Mouse (Mus musculus) CD4-positive helper T cell, adult 2 months (primary cell): ENCODE measurements around the gene S1pr5.
A peak's percentile ranks its signal among the peaks of the same experiment; 100 is the strongest.

Experiments
- DNase-seq: peaks from one replicate; pipeline ENCODE4 v3.0.0-alpha.2; 2012; ENCODE audit warnings: low read depth, missing footprints, low spot score

Gene S1pr5

DNA sequence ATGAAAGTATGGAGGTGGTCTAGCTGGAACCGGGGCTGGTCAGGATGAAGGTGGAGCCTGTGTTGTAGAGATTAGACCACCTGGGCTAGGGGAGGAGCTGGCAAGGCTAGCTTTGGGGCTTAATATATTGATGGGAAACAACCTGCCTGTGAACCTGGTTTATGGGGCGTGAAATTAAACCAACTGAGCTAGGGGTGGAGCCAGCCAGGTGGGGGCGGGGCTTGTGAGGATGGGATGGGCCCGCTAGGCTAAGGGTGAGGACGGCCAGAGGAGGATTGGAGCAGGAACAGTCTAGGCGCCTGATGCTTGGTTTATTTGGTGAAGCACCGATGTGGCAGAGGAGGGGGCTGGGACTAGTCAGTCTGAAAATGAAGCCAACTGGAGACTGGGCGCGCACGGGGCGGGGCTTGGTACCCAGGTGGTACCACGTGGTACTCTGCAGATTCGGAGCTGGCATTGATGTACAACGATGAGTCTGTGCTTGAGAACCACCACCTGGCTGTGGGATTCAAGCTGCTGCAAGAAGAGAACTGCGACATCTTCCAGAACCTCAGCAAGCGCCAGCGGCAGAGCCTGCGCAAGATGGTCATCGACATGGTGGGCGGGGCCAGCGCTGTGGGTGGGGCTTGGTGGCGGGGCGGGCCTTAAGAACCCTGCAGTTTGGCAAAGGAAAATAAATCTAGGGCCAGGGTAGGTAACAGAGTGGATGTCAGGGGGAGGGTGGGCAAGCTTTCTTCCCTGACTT, 43.5 kb downstream of the S1pr5 start:
- no peak for DNase-seq

DNA sequence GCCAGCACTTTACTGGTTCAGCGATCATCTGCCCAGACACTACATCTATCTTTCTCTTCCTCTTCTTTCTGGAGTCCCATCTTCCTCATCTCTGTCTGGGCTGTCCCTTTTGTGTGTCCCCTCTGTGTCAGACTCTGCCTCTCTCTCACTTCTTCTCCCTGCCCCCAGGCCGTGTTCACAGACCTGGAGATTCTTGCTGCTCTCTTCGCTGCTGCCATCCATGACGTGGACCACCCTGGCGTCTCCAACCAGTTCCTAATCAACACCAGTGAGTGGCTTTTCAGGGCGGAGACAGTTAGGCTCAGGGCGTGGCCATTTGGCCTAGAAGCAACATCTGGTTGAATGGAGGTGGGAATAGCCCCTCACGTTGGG, 44.1 kb downstream of the S1pr5 start:
- DNase-seq: no peak

DNA sequence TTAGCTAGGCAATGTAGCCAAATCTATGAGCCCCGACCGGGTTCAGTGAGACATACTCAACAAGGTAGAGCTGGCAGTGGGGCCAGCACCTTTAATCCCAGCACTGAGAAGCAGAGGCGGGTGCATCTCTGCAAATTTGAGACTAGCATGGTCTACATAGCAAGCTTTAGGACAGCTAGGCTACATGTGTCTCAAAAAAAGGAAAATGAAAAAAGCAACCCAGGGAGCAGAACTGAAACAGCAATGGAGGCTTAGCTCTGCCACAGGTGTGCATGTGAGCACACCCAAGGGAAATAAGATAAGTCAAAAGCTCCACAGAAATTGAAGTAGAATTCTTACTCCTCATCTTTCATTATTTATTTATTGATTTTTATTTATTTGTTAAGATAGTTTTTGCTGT, 49.3 kb downstream of the S1pr5 start:
- no peak for DNase-seq

DNA sequence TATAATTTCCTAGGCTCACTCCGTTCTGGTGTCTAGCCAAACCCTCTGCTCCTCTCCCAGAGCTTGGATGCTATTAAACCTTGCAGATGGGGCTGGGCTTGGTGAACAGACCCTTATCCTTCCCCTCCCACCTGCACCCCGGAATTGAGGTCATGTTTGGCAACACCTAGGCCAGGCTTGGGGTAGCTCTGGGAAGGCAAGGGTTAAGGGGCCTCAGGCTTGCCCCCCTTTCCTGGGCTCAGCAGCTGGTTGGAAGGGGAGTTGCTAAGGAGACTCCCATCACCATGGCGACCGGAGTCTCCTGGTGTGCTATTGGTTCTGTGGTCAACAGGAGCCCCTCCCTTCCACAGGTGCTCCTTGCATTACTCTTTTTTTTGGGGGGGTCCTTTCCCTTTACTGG, 50.3 kb downstream of the S1pr5 start:
- no peak for DNase-seq

DNA sequence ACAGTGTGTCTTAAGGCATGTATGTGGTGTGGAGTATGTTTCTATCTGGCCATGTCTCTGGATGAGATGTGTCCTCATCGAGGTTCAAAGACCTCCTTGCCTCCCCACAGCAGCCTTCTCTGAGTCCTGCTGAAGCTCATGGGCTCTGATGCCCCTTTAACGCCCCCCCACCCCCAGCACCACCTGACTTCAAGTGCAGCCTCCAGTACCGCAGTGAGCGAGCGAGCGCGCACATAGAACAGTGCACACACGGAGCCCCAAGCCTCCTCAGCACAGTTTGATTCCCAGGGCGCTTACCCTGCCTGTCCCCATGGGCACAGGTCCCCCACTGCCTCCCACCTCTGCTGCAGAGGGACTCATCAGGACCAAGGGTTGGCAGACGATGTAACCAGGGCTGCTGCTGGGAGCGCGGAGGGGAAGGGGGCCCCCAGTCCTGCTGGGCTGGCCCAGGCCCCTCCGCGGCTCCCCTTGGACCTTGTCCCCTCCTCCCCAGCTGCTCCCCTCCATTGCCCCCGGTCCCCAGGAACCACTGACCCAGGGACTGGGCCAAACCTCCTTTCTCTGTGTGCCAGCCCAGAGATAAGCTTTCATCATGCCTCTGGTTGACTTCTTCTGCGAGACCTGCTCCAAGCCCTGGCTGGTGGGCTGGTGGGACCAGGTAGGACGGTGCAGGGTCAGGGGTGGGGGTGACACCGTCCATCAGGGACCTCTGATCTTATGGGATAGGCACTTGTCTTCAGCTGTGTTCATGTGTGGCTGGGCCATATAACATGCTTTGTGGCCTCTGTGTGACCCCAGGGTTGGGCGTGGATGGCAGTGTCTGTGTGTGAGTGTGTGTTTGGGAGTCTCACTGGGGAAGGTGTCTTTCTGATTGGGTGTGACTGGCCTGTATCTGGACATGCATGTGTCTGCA, 51.5 kb downstream of the S1pr5 start:
- DNase-seq: no peak

DNA sequence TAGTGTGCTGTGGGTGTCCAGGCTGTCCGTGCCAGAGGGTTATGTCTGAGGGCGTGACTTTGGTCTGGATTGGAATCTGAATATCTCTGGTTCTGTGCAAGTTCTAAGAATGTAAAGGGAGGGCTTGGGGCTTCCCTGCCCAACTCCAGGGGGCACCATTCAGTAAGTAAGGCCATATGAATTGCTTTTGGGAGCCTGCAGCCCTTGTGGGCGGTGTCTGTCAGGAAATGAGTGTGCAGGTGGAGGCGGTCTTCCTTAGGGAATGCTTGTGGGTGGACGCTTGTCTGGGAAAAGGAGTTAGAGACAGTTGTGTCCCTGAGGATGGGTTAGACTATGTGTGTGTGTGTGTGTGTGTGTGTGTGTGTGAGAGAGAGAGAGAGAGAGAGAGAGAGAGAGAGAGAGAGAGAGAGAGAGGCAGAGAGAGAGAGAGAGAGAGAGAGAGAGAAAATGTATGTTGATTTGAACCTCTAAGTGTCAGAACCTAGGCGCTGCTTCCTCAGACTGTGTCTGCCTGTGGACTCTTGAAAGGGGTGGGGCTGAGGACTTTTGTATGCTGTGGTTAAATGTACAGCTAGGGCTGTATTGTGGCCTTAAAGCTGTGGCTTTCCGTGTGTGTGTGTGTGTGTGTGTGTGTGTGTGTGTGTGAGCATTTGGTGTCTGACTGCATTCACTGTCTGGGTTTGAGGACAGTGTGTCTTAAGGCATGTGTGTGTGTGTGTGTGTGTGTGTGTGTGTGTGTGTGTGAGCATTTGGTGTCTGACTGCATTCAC, 52.3 kb downstream of the S1pr5 start:
- DNase-seq: peak; percentile 71

DNA sequence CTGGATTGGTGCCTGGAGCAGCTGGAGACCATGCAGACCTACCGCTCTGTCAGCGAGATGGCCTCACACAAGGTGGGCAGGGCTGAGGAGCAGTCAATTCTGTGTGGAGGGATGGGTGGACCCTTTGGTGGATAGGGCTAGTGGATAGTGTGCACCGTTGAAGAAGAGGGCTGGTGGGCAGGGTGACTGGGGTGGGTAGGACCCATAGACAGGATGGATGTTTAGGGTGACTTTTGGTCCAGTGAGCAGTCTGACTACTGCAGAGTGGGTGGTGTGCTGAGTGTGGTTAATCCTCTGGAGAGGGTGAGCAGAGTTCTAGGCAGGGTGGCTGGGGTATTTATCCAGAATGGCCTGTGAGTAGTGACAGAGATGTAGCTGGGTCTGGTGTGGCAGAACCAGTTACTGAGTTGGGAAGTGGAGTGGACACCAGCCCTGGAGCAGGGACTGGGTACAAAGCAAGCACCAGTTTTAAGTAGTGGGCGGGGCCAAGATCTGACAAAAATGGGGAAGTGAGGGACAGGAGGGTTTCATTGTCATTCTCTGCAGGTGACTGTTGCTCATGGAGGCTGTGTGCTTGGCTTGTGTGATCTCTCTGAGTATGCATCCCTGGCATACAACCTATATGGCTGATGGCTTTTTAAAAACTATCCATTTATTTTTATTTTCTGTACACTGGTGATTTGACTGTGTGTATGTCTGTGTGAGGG, 53.3 kb downstream of the S1pr5 start:
- DNase-seq: no peak

DNA sequence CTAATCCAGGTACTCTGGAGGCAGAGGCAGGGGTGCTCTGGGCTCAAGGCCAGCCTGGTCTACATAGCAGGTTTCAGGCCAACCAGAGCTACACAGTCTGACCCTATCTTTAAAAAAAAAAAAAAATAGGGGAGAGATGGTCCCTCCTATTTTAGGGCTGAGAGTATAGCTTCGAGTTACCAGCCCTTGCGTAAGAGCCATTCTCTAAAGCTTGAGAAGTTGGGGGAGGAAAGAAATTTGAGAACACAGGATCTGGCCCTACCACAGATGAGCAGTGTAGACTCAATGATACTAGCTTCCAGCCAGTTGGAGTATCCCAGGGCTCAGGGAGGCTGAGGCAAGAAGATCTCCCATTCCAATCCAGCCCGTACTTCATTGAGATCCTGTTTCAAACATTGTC, 54.5 kb downstream of the S1pr5 start:
- no peak for DNase-seq
